Mouse (Mus musculus) G1E (cell line): ENCODE data around the gene Gnat1.

Experiments used
- CTCF ChIP-seq: IDR thresholded peaks from 2 replicates; pipeline ENCODE4 v1.5.1; 2012; ENCODE audit warnings: low read depth, low read length, inconsistent platforms, mixed read lengths
- GATA1 ChIP-seq: IDR thresholded peaks from 2 replicates; pipeline ENCODE4 v1.6.1; 2012; ENCODE audit warnings: borderline replicate concordance, low read length, inconsistent platforms, mixed read lengths

DNA sequence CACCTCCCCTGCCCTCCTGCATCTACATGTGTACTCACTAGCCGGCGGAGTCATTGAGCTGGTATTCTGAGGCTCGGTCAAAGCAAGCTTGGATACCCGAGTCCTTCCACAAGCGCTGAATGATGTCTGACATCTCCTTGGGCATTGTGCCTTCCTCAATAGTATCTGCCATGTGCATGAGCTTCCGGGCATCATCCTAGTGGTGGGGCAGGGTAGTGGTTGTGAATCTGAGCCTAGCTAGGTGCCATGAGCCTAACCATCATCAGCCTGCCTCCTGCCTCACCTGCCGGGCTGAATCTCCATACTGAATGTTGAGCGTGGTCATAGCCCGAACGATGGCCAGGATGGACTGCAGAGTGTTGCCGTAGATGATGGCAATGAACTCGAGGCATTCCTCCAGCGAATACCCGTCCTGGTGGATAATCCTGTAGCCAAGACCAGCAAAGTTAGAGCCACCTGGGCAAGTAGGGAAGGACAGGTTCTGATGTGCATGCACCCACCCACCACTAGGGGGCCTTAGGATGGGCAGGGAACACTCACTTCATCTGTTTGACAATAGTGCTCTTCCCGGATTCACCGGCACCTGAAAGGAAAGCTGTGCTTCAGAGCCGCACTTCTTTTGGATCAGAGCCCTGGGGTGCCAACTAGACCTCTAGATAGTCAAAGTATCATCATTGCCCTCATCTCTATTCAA, 2.3 kb downstream of the Gnat1 start:
- TF ChIP-seq CTCF (peak; percentile 56; the same call in 1 of the 2 replicates), GATA1 (no peak)
